Mouse (Mus musculus) kidney, postnatal 0 days (tissue): Measurements from ENCODE around the gene Ppt2. TPM values are rescaled to one million over a fixed set of nuclear protein-coding genes. Genes with fewer than 3 reads are reported as not detected.
A peak's percentile ranks its signal among the peaks of the same experiment; 100 is the strongest.

ENCODE experiments used
- ATAC-seq: fragments of 200-750 bp; cut with Nextera tagmentation; replicated peaks from 2 replicates; pipeline ENCODE4 v1.8.0; 2017; ENCODE audit warnings: low read depth, moderate number of reproducible peaks, moderate TSS enrichment, moderate library complexity; ENCODE audit not compliant: low FRiP score
- DNase-seq: peaks from one replicate; pipeline ENCODE4 v3.0.0-alpha.2; 2016; ENCODE audit warnings: low spot score
- H3K27ac ChIP-seq: fragments of 300-500 bp; sonication (generic); 2 replicates; pipeline ENCODE4 v1.5.1; 2014; ENCODE audit warnings: mild to moderate bottlenecking
- H3K27me3 ChIP-seq: fragments of 300-500 bp; sonication (generic); 2 replicates; pipeline ENCODE4 v1.6.1; 2014; ENCODE audit warnings: low read length, mixed read lengths; ENCODE audit not compliant: insufficient read depth
- H3K36me3 ChIP-seq: fragments of 300-500 bp; sonication (generic); 2 replicates; pipeline ENCODE4 v1.6.1; 2014; ENCODE audit warnings: low read length, mixed read lengths; ENCODE audit not compliant: insufficient read depth
- H3K4me1 ChIP-seq: fragments of 300-500 bp; sonication (generic); replicated peaks from 2 replicates; pipeline ENCODE4 v1.6.1; 2014; ENCODE audit warnings: antibody characterized with exemption, low read length, mixed read lengths; ENCODE audit not compliant: insufficient read depth
- H3K4me2 ChIP-seq: fragments of 300-500 bp; sonication (generic); 2 replicates; pipeline ENCODE4 v1.6.1; 2014; ENCODE audit warnings: mild to moderate bottlenecking, low read length, moderate library complexity, mixed read lengths
- H3K4me3 ChIP-seq: fragments of 300-500 bp; sonication (generic); replicated peaks from 2 replicates; pipeline ENCODE4 v1.5.1; 2014; ENCODE audit warnings: low read depth, low read length
- H3K9ac ChIP-seq: fragments of 300-500 bp; sonication (generic); 2 replicates; pipeline ENCODE4 v1.6.1; 2014; ENCODE audit warnings: low read depth, low read length
- H3K9me3 ChIP-seq: fragments of 300-500 bp; sonication (generic); replicated peaks from 2 replicates; pipeline ENCODE4 v1.6.1; 2016; ENCODE audit warnings: low read length, inconsistent platforms, mixed read lengths
- CTCF ChIP-seq: IDR thresholded peaks from 2 replicates; pipeline ENCODE4 v1.5.1; 2016; ENCODE audit warnings: antibody characterized with exemption, low read depth, mild to moderate bottlenecking, moderate library complexity
- WGBS: fragments of 180-500 bp; shearing (Covaris S2); extraction: QIAGEN DNeasy Blood & Tissue Kit; methylation state at CpG from one replicate; pipeline ENCODE4 v1.1.7; 2014; 5-methylcytosine and 5-hydroxymethylcytosine counted together
- polyA plus RNA-seq: library from polyadenylated mRNA; unstranded; fragments of >200 nt; fragmentation: Nextera tagmentation; extraction: Ambion mirVana; gene quantifications from 2 replicates; pipeline ENCODE4 v1.2.1, GENCODE M21; 2015

Gene Ppt2
- polyA plus RNA-seq, 1 experiment from 2014 or later, result 62.9 TPM

DNA sequence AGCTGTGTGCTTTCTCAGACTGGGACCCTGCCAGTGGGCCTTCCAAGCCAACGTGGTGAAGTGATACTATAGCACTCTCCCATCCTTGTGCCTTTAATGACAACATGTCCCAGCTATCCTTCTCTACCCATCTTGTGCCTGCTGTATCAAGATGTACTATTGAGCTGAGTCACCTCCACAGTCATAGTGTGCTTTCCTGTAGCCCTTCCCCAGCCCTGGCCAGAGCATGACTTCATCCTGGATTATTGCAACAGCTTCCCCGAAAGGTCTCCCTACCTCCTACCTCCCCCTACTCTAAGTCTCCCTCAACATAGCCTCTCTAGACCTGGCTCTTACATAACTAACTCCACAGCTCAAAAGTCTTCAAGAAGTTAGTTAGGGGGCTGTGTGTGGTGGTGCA, 7.4 kb upstream of the Ppt2 start:
- Histone ChIP-seq H3K4me2 (no peak overlapping the region), H3K27me3 (0 out of 2 replicates have a peak, but pooled peaks cover 6% of the 10 kb centered on the region), H3K4me3 (no peak overlapping the region), H3K9ac (no peak overlapping the region), H3K36me3 (no peaks in the 10 kb centered on the region), H3K4me1 (peaks cover 19% of the 10 kb centered on the region), H3K27ac (no peak overlapping the region), H3K9me3 (no peaks in the 10 kb centered on the region)
- no peak for TF ChIP-seq CTCF
- ATAC-seq (no peak), DNase-seq (no peak)
- 68% methylated on average over 2 of the region's 2 CpGs for WGBS

DNA sequence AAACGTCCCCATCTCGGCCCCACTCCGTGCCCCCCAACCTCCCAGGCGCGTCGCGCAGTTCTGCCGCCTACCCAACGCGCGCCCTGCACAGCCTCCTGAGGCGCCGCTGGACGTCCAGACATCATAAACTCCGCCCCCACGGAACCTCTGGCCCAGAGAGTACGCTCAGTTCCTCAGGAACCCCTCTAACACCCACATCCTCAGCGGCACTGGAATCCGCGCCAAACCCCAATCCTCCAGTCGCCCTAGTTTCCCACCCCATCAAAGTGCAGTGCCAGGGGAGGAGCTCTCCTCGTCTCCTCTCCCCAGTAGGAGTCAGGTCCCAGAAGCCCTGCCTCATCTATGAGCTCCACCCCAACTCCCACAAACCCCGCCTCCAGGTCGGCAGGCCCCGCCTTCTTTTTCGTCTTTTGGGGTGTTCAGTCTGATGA, 4.0 kb upstream of the Ppt2 start:
- peak; percentile 78 for DNase-seq
- Histone ChIP-seq H3K4me2 (peak overlapping the region; percentile 61), H3K9ac (peak overlapping the region; percentile 38; the same call in 1 of the 2 replicates), H3K4me3 (peak overlapping the region; percentile 26), H3K36me3 (no peaks in the 10 kb centered on the region), H3K9me3 (no peaks in the 10 kb centered on the region), H3K27me3 (0 out of 2 replicates have a peak, but pooled peaks cover 9% of the 10 kb centered on the region), H3K27ac (no peak overlapping the region), H3K4me1 (peaks cover 37% of the 10 kb centered on the region)
- peak; percentile 38 for ATAC-seq
- 2% methylated on average over 26 of the region's 26 CpGs for WGBS
- TF ChIP-seq CTCF, result 0 out of 2 replicates have a peak, but pooled peaks have one; percentile 3

DNA sequence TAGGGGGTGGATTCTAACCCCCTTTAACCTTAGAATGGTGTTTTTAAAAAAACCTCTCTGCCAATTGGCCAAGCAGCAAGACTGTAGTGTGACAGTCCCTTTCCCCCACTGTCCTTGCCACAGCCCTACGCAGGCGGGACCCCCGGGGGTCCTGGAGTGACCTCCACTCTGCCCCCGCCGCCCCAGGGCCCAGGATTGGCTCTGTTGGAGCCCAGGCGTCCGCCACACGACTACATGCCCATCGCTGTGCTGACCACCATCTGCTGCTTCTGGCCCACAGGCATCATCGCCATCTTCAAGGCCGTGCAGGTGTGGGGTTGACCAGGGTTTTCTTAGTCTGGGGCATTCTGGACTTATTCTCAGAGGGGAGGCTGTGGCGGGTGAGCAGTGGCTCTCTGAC, 3.3 kb upstream of the Ppt2 start:
- H3K27me3 ChIP-seq, result 0 out of 2 replicates have a peak, but pooled peaks cover 9% of the 10 kb centered on the region
- ATAC-seq (no peak), DNase-seq (no peak)
- peak overlapping the region; percentile 26 for H3K4me3 ChIP-seq
- H3K4me2 ChIP-seq, result peak overlapping the region; percentile 61
- H3K9ac ChIP-seq, result peak overlapping the region; percentile 38; the same call in 1 of the 2 replicates
- no peak overlapping the region for H3K27ac ChIP-seq
- no peak for TF ChIP-seq CTCF
- WGBS, result 12% methylated on average over 12 of the region's 12 CpGs
- no peaks in the 10 kb centered on the region for H3K9me3 ChIP-seq
- peaks cover 37% of the 10 kb centered on the region for H3K4me1 ChIP-seq
- no peaks in the 10 kb centered on the region for H3K36me3 ChIP-seq

DNA sequence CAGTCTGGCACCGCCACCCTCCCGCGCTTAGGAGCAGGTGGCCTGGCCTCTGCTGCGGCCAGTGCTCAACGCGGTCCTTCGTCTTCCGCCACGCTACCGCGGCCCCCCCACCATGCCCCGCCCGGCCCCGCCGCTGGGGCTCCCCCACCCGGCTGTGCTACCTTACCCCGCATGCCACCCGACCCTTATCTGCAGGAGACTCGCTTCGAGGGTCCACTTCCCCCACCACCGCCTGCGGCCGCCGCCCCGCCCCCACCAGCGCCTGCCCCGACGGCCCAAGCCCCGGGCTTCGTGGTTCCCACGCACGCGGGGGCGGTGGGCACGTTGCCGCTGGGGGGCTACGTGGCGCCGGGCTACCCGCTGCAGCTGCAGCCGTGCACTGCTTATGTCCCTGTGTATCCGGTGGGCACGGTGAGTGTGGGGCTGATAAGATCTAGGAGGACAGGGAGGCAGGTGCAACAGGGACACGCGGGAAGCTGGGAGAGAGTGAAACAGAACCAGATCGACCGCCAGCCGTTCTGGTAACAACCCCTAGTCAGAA, 2.5 kb upstream of the Ppt2 start:
- Histone ChIP-seq H3K9ac (peak overlapping the region; percentile 31), H3K36me3 (no peaks in the 10 kb centered on the region), H3K27ac (no peak overlapping the region), H3K27me3 (0 out of 2 replicates have a peak, but pooled peaks cover 9% of the 10 kb centered on the region), H3K9me3 (no peaks in the 10 kb centered on the region), H3K4me3 (peak overlapping the region; percentile 23; the same call in 1 of the 2 replicates), H3K4me1 (peaks cover 43% of the 10 kb centered on the region), H3K4me2 (peak overlapping the region; percentile 50)
- ATAC-seq, result no peak
- no peak for TF ChIP-seq CTCF
- DNase-seq, result no peak
- 3% methylated on average over 47 of the region's 48 CpGs for WGBS

DNA sequence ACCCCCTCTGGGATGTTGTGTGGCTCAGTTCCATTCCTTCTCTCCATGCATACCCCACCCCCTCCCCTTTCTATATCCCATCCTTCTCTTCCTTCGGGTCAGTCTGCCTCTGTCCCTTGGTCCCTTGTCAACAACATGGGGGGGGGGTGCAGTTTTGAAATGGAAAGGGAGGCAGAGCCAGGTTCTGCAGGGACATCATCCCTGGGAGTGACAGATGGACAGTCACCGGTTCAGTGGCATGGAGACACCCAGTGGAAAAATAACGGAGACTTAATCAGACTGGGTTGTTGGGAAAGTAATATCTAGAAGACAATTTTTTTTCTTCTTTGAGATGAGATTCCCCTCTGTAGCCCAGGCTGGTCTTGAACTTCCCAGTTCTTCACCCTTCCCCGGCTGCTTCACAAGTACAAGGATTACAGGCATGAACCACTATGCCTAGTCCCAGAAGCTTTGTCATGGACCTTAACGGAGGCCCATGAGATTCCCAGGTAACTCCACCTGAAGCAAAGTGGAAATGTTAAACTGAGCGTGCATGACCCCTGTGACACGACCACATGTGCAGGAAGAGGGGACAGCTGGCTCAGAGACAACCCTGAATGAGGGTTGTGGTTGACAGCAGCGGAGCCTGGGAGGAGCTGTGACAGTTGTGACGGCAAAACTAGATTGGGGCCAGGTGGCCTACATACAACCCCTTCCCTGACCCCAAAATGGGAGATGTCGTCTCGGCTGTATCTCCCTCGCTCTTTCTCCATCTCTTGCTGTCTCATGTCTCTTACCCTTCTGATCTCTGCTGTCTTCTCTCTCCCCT, 1.7 kb upstream of the Ppt2 start:
- 33% methylated on average over 12 of the region's 12 CpGs for WGBS
- no peaks in the 10 kb centered on the region for H3K9me3 ChIP-seq
- ATAC-seq (no peak), DNase-seq (no peak)
- 0 out of 2 replicates have a peak overlapping the region, but pooled peaks have one; percentile 9 for H3K4me3 ChIP-seq
- H3K9ac ChIP-seq, result no peak overlapping the region; the same call in 1 of the 2 replicates
- no peak for TF ChIP-seq CTCF
- H3K4me1 ChIP-seq, result peaks cover 43% of the 10 kb centered on the region
- 0 out of 2 replicates have a peak, but pooled peaks cover 9% of the 10 kb centered on the region for H3K27me3 ChIP-seq
- no peaks in the 10 kb centered on the region for H3K36me3 ChIP-seq
- peak overlapping the region; percentile 89 for H3K4me2 ChIP-seq
- no peak overlapping the region for H3K27ac ChIP-seq

DNA sequence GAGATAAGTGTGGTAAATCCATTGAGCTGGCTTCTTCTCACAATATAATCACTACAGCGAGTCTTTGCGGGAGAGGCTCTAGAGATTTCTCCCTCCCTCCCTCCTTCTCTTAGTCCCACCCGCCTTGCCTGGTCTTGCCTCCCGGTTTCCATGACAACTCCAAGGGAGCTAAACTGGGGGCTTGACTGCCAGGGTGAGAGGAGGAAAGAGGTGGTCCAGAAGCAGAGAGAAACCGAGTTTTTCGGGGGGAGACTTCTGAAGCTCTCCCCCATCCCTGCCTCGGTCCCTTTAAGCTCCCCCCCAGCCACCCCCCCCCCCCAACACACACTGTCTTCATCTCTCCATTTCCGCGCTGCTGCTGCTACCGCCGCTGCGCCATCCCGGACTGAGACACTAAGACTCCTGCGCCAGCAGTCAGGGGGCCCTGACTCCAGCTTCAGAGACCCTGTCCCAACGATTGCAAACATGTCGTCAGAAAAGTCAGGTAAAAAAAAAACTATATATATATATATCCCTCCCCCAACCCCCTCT, 976 bp upstream of the Ppt2 start, which contains the start of gene Prrt1:
Gene Prrt1, plus strand, starts transcription at position 313 of the 531 bp plus-strand sequence.
- DNase-seq (no peak), ATAC-seq (no peak)
- H3K4me1 ChIP-seq, result peaks cover 43% of the 10 kb centered on the region
- peak within 1 kb of the TSS; percentile 74 for H3K9ac ChIP-seq
- 0 out of 2 replicates have a peak, but pooled peaks cover 9% of the 10 kb centered on the region for H3K27me3 ChIP-seq
- peak within 1 kb of the TSS; percentile 89 for H3K4me2 ChIP-seq
- no peaks in the 10 kb centered on the region for H3K9me3 ChIP-seq
- TF ChIP-seq CTCF, result no peak
- 6% methylated on average over 16 of the region's 16 CpGs for WGBS
- H3K36me3 ChIP-seq, result no peaks in the 10 kb centered on the region
- peak within 1 kb of the TSS; percentile 67 for H3K4me3 ChIP-seq
- H3K27ac ChIP-seq, result peak within 1 kb of the TSS; percentile 96
